Mouse (Mus musculus) embryonic facial prominence, embryonic 13.5 days (tissue): ENCODE measurements around the gene Abcc12. TPM values are rescaled to one million over a fixed set of nuclear protein-coding genes. Genes with fewer than 3 reads are reported as not detected.
A peak's percentile ranks its signal among the peaks of the same experiment; 100 is the strongest.

ENCODE experiments used
- ATAC-seq: fragments of 200-750 bp; cut with Nextera tagmentation; 2 replicates; pipeline ENCODE4 v1.8.0; 2017; ENCODE audit warnings: low read depth; ENCODE audit not compliant: insufficient number of reproducible peaks, insufficient read depth, low FRiP score, low TSS enrichment
- H3K27ac ChIP-seq: fragments of 300-500 bp; sonication (generic); 2 replicates; pipeline ENCODE4 v1.5.1; 2015; ENCODE audit warnings: moderate library complexity, mild to moderate bottlenecking, inconsistent platforms
- H3K27me3 ChIP-seq: fragments of 300-500 bp; sonication (generic); 2 replicates; pipeline ENCODE4 v1.6.1; 2015; ENCODE audit warnings: mild to moderate bottlenecking, inconsistent platforms
- H3K36me3 ChIP-seq: fragments of 300-500 bp; sonication (generic); 2 replicates; pipeline ENCODE4 v1.6.1; 2015; ENCODE audit warnings: mild to moderate bottlenecking, inconsistent platforms
- H3K4me1 ChIP-seq: fragments of 300-500 bp; sonication (generic); 2 replicates; pipeline ENCODE4 v1.6.1; 2015; ENCODE audit warnings: inconsistent platforms
- H3K4me2 ChIP-seq: fragments of 300-500 bp; sonication (generic); 2 replicates; pipeline ENCODE4 v1.6.1; 2015; ENCODE audit warnings: moderate library complexity, mild to moderate bottlenecking, inconsistent platforms
- H3K4me3 ChIP-seq: fragments of 300-500 bp; sonication (generic); 2 replicates; pipeline ENCODE4 v1.5.1; 2015; ENCODE audit warnings: mild to moderate bottlenecking, inconsistent platforms
- H3K9ac ChIP-seq: fragments of 300-500 bp; sonication (generic); 2 replicates; pipeline ENCODE4 v1.6.1; 2015; ENCODE audit warnings: mild to moderate bottlenecking, inconsistent platforms
- H3K9me3 ChIP-seq: fragments of 300-500 bp; sonication (generic); 2 replicates; pipeline ENCODE4 v1.6.1; 2016; ENCODE audit warnings: inconsistent platforms
- WGBS: fragments of 180-500 bp; shearing (Covaris S2); methylation state at CpG from one replicate; pipeline ENCODE4 v1.1.7; 2015; ENCODE audit warnings: mixed read lengths; 5-methylcytosine and 5-hydroxymethylcytosine counted together
- polyA plus RNA-seq: library from polyadenylated mRNA; unstranded; fragments of >200 nt; fragmentation: Nextera tagmentation; extraction: Ambion mirVana; gene quantifications from 2 replicates; pipeline ENCODE4 v1.2.1, GENCODE M21; 2015

Abcc12 gene
- polyA plus RNA-seq, 1 experiment from 2014 or later: 0.10 TPM

GRCm38 (mm10) chr8:86540906-86541305, 39.6 kb downstream of the Abcc12 start:
- ATAC-seq: no peak

GRCm38 (mm10) chr8:86540376-86540775, 40.1 kb downstream of the Abcc12 start:
- Histone ChIP-seq H3K4me2 (no peak overlapping the region), H3K4me3 (no peak overlapping the region), H3K36me3 (no peaks in the 10 kb centered on the region), H3K9me3 (no peaks in the 10 kb centered on the region), H3K27ac (no peak overlapping the region), H3K9ac (no peak overlapping the region), H3K27me3 (no peaks in the 10 kb centered on the region), H3K4me1 (peaks cover 6% of the 10 kb centered on the region)
- ATAC-seq: no peak
- 94% methylated on average over 2 of the region's 2 CpGs for WGBS

More at GRCm38 (mm10) chr8:86540906-86541305, 39.6 kb downstream of the Abcc12 start:
- H3K4me2 ChIP-seq: no peak overlapping the region
- no peak overlapping the region for H3K9ac ChIP-seq
- H3K27me3 ChIP-seq: no peaks in the 10 kb centered on the region
- peaks cover 5% of the 10 kb centered on the region for H3K4me1 ChIP-seq
- no peak overlapping the region for H3K4me3 ChIP-seq
- no peaks in the 10 kb centered on the region for H3K9me3 ChIP-seq
- no peaks in the 10 kb centered on the region for H3K36me3 ChIP-seq
- no peak overlapping the region for H3K27ac ChIP-seq
- WGBS: 91% methylated on average over 6 of the region's 6 CpGs

GRCm38 (mm10) chr8:86536663-86536987, 43.9 kb downstream of the Abcc12 start:
- H3K4me2 ChIP-seq: no peak overlapping the region
- ATAC-seq: no peak
- H3K27ac ChIP-seq: no peak overlapping the region
- no peak overlapping the region for H3K4me3 ChIP-seq
- peaks cover 6% of the 10 kb centered on the region for H3K4me1 ChIP-seq
- no peaks in the 10 kb centered on the region for H3K36me3 ChIP-seq
- no peaks in the 10 kb centered on the region for H3K27me3 ChIP-seq
- H3K9ac ChIP-seq: no peak overlapping the region
- WGBS: 66% methylated on average over 3 of the region's 3 CpGs
- H3K9me3 ChIP-seq: no peaks in the 10 kb centered on the region

GRCm38 (mm10) chr8:86535791-86536662, 44.5 kb downstream of the Abcc12 start:
- H3K27ac ChIP-seq: peak overlapping the region; percentile 18; the same call in 1 of the 2 replicates
- peaks cover 6% of the 10 kb centered on the region for H3K4me1 ChIP-seq
- no peak overlapping the region for H3K4me3 ChIP-seq
- peak overlapping the region; percentile 45 for H3K4me2 ChIP-seq
- no peaks in the 10 kb centered on the region for H3K27me3 ChIP-seq
- no peak for ATAC-seq
- 49% methylated on average over 11 of the region's 11 CpGs for WGBS
- H3K36me3 ChIP-seq: no peaks in the 10 kb centered on the region
- no peaks in the 10 kb centered on the region for H3K9me3 ChIP-seq
- no peak overlapping the region for H3K9ac ChIP-seq

- Histone ChIP-seq H3K27ac (no peak overlapping the region), H3K9ac (no peak overlapping the region), H3K4me1 (peaks cover 6% of the 10 kb centered on the region), H3K36me3 (no peaks in the 10 kb centered on the region), H3K27me3 (no peaks in the 10 kb centered on the region), H3K4me2 (no peak overlapping the region), H3K4me3 (no peak overlapping the region), H3K9me3 (no peaks in the 10 kb centered on the region)
- 65% methylated on average over 7 of the region's 7 CpGs for WGBS
- no peak for ATAC-seq
Observed at GRCm38 (mm10) chr8:86535068-86535560, 45.4 kb downstream of the Abcc12 start.

- H3K4me2 ChIP-seq: no peak overlapping the region
- H3K4me3 ChIP-seq: no peak overlapping the region
- H3K27me3 ChIP-seq: no peaks in the 10 kb centered on the region
- H3K36me3 ChIP-seq: no peaks in the 10 kb centered on the region
- H3K9me3 ChIP-seq: no peaks in the 10 kb centered on the region
- peaks cover 2% of the 10 kb centered on the region; the same call in 1 of the 2 replicates for H3K4me1 ChIP-seq
- no peak overlapping the region for H3K27ac ChIP-seq
- WGBS: 63% methylated on average over 2 of the region's 2 CpGs
- no peak for ATAC-seq
- H3K9ac ChIP-seq: no peak overlapping the region
Observed at GRCm38 (mm10) chr8:86529714-86530113, 50.8 kb downstream of the Abcc12 start.

- Histone ChIP-seq H3K27me3 (no peaks in the 10 kb centered on the region), H3K4me3 (no peak overlapping the region), H3K9me3 (no peaks in the 10 kb centered on the region), H3K4me1 (peaks cover 2% of the 10 kb centered on the region; the same call in 1 of the 2 replicates), H3K9ac (no peak overlapping the region), H3K27ac (no peak overlapping the region), H3K36me3 (no peaks in the 10 kb centered on the region), H3K4me2 (no peak overlapping the region)
- ATAC-seq: no peak
- 87% methylated on average over 19 of the region's 19 CpGs for WGBS
Observed at GRCm38 (mm10) chr8:86527336-86528029, 53.0 kb downstream of the Abcc12 start.

GRCm38 (mm10) chr8:86526808-86527207, 53.7 kb downstream of the Abcc12 start:
- Histone ChIP-seq H3K27me3 (no peaks in the 10 kb centered on the region), H3K9ac (no peak overlapping the region), H3K9me3 (no peaks in the 10 kb centered on the region), H3K27ac (no peak overlapping the region), H3K4me1 (peaks cover 2% of the 10 kb centered on the region; the same call in 1 of the 2 replicates), H3K4me2 (no peak overlapping the region), H3K4me3 (no peak overlapping the region), H3K36me3 (no peaks in the 10 kb centered on the region)
- 92% methylated on average over 8 of the region's 8 CpGs for WGBS
- ATAC-seq: no peak

GRCm38 (mm10) chr8:86514203-86514602, 66.3 kb downstream of the Abcc12 start:
- no peak overlapping the region for H3K27ac ChIP-seq
- H3K9me3 ChIP-seq: no peaks in the 10 kb centered on the region
- no peak overlapping the region for H3K4me3 ChIP-seq
- H3K4me1 ChIP-seq: no peaks in the 10 kb centered on the region
- WGBS: 81% methylated on average over 1 of the region's 1 CpGs
- H3K36me3 ChIP-seq: no peaks in the 10 kb centered on the region
- H3K9ac ChIP-seq: no peak overlapping the region
- ATAC-seq: no peak
- H3K4me2 ChIP-seq: no peak overlapping the region
- H3K27me3 ChIP-seq: no peaks in the 10 kb centered on the region

- no peaks in the 10 kb centered on the region for H3K36me3 ChIP-seq
- H3K27ac ChIP-seq: no peak overlapping the region
- H3K4me3 ChIP-seq: no peak overlapping the region
- ATAC-seq: no peak
- 58% methylated on average over 5 of the region's 5 CpGs for WGBS
- H3K9me3 ChIP-seq: no peaks in the 10 kb centered on the region
- H3K4me2 ChIP-seq: no peak overlapping the region
- no peaks in the 10 kb centered on the region for H3K4me1 ChIP-seq
- no peak overlapping the region for H3K9ac ChIP-seq
- no peaks in the 10 kb centered on the region for H3K27me3 ChIP-seq
Observed at GRCm38 (mm10) chr8:86512886-86513285, 67.6 kb downstream of the Abcc12 start.

- no peak for ATAC-seq
- Histone ChIP-seq H3K9me3 (no peaks in the 10 kb centered on the region), H3K4me2 (no peak overlapping the region), H3K27me3 (no peaks in the 10 kb centered on the region), H3K4me1 (no peaks in the 10 kb centered on the region), H3K9ac (no peak overlapping the region), H3K27ac (no peak overlapping the region), H3K4me3 (no peak overlapping the region), H3K36me3 (no peaks in the 10 kb centered on the region)
- WGBS: 57% methylated on average over 10 of the region's 10 CpGs
Observed at GRCm38 (mm10) chr8:86512131-86512792, 68.2 kb downstream of the Abcc12 start.
